Mouse (Mus musculus) right cerebral cortex, postnatal 14 days (tissue): ENCODE data around the gene Fubp3.
"Not testable (repeated sequence)": the region's sequence is repeated elsewhere in the genome, so short reads cannot be mapped to it uniquely, and the experiment has no call there.

Experiments used
- DNase-seq: peaks from one replicate; pipeline ENCODE4 v3.0.0; 2022

Gene Fubp3

DNA sequence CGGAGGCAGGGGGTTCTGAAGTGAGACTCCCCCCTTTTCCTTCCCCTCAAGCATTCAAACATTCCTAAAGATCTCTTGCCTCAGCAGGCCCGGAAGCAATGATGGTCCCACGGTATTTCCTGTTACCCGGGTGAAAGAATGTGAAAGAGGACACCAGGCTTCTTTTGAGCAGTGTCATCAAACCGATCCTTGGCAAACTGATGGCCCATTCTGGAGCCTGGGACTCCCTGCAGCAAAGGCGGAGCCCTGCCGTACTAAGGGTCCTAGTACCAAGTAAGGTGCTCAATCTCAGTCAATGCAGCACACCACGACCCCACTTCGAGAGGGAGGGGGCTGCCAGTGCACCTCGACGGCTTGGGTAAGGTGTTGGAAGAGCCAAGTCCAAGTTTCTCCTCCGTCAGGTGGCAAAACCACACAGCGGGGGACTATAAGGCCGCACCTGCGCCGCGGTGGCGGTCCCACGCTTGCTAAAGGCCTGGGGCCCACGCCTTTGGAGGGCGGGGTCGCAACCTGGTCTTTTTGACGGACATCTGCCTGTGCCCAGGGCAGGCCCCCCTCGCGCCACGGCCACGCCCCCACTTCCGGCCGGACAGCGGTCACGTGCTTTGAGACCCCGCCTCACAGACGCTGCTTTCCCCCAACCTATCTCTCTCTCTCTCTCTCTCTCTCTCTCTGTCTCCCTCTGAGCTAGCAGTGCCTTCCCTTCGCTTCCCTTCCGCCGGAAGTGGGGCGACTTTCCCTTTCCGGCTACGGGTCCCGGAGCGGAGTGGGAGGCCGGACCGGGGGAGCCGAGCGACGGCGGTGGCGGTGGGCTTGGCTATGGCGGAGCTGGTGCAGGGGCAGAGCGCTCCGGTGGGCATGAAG is at the start of gene Fubp3:
Gene Fubp3 (plus strand): TSS at position 601 of the 864 bp plus-strand sequence.
- DNase-seq: peak; percentile 83

DNA sequence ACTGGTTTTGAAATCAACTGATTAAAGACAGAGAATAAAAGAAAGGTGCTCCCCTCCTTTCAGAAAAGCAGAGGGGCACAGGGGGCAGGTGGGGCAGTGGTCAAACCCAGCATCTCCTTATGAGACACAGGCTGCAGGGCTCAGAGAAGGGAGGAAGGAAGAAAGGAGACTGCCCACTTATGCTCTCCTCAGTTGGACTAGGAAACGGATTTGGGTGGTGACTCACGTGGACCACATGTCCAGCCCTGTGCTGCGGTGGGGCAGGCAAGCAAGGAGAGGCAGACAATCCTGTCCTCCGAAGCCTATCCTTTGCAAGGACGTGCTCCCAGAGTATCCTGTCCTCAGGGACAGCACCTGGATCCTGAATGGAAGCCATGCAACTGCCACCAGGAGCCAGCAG is 47.8 kb upstream of the Fubp3 start:
- no peak for DNase-seq

DNA sequence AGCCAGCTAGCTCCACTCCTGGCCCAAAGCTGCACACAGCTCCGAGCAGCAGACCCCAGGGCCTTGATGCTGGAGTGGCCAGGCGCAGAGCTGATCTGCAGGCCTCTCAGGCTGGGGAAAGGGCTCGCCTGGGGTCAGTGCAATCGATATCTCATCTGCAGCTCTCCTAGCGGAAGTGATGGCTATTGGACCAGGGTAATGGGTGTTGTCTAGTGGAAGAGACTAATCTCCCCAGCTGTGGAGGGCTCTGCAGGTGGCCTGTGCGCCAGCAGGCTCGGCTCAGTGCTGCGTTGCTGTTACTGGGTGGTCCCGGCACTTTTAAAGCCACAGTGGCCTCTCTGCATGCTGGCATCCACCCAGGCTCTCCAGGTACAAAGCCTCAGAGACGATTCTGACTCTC is 46.7 kb upstream of the Fubp3 start:
- no peak for DNase-seq

DNA sequence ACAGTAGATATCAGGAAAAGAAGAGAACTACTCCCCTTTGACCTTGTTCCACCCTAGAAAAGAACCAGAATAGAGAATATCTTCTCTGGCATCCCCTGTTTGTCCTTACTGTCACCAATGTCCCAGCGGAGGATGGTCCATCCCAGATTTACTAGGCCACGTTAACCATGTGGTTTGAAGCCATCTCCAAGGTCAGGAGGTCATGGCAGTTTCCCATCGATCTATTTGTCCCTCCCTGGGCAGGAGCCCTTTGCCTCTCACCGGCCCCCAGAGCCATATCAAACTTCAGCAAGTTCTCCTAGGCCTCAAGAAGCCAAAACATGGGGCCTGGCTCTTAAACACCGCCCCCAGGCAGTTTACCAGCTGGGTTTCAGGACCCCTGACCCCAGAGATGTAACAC is 42.2 kb upstream of the Fubp3 start:
- no peak for DNase-seq

DNA sequence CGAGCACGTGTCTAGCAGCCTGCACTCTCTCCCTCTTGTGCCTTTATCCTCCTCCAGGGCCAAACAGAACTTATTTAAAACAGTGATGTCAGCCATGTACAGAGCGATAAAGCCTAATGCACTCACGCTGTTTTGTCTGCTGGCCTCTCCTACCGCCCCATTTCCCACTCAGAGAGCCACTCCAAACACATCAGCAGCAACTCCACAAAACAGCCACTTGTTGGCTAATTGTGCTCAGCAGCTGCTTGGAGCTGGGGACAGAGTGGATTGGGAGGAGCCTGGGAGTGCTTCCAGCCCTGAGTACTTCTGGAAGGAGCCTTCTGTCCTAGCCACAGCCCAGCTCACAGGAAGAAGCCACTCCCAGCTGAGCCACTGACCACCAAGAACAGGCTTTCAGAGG is 35.4 kb upstream of the Fubp3 start:
- DNase-seq: no peak

DNA sequence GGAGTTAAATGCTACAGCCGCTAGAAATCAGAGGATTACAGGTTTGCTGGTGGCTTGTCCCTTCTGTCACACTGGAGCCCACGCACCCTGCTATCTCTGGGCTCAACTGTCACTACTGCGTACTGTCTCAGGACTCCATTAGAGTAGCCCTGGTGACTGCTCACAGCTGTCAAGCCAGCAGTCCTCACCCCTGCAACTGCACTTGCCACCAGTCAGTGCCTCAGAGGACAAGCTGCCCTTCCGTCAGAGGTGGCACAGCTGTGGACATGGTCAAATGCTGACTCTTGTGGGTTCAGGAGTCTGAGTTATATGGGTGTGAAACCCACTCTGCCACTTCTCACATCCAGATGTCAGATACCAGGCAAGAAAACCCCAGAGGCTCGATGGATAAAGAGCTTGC is 33.7 kb upstream of the Fubp3 start:
- DNase-seq: no peak

DNA sequence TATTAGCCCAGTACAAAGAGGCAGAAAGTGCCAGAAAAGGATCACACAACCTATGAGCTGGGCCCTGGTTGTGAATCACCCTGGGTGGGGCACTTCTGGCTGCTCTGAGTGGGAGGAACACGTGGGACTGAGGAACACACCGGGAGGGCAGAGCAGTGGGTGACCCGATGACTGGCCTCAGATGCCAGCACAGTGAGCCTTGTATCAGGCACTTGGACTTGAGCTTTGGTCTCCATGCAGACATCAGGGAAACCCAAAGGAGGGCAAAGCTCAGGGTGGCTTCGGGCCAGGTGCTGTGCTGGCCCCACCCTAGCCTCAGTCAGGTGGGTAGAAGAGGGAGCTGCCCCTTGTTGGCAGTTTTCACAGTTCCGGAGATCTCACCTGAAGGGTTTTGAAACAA is 30.9 kb upstream of the Fubp3 start:
- no peak for DNase-seq

DNA sequence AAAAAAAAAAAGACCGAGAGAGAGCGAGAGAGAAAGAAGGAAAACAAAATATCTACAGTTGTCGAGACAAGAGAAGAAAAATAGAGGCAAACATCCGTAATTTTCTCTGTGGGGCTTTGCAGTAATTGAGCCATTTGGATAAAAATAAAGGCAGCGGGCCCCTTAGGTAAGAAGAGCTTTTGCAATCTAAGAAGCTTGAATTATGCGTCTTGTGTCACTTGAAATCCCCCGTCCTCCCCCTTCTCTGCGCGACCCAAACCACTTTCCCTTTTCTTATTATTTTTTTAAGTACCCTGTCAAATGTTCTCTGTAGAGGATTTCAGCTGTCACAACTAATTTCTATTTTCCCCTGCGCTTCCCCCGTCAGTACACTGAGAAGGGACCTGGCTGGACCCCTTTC is 24.7 kb upstream of the Fubp3 start:
- no peak for DNase-seq

DNA sequence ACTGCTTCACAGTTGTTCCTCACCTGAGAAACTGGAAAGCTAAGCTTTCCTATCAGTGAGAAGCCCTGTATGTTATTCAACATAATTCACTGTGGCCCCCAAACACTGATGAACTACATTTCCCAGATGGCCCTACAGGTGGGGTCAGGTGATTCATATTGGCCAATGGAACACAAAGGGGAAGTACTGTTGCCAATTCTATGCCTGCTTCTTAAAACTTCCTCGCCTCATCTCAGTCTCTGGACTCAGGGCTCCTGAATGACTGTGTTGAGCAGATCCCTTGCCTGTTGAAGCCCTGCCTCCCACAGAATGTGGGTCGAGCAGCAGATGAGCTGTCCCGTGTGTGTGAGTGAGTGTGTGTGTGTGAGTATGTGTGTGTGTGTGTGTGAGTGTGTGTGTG is 21.9 kb upstream of the Fubp3 start:
- no peak for DNase-seq

DNA sequence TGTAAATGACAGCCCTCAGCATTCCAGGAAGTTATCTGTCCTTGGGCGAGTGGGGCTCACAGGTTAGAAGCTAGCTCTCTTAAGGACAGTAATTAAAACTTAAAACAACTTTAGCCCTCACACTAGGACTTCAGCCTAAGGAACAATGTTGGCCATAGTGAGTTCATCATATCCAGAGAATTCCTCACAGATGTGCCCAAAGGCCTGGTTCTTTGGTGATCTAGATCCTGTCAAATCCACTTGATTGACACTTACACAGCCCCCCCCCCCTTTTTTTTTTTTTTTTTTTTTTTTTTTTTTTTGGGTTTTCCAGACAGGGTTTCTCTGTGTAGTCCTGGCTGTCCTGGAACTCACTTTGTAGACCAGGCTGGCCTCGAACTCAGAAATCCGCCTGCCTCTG is 21.1 kb upstream of the Fubp3 start:
- DNase-seq: not testable (repeated sequence)

DNA sequence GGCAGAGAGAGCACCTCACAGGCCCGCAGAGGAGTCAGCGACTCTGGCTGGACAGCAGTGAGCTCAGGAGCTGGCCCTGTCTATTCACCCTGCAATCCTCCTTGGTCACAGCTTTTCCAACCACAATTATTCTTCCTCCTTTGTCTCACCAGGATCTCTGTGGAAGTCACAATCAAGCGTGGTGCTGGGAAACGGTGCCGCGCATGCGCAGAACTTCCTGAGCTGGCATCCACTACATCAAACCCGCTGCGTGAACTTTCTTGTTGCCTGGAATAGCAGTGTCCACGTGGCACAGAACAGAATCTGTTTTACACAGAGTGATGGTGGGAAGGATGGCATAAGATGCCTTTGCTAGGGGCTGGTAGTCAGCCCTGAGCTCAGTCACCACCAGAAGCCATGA is 20.5 kb upstream of the Fubp3 start:
- peak; percentile 38 for DNase-seq

DNA sequence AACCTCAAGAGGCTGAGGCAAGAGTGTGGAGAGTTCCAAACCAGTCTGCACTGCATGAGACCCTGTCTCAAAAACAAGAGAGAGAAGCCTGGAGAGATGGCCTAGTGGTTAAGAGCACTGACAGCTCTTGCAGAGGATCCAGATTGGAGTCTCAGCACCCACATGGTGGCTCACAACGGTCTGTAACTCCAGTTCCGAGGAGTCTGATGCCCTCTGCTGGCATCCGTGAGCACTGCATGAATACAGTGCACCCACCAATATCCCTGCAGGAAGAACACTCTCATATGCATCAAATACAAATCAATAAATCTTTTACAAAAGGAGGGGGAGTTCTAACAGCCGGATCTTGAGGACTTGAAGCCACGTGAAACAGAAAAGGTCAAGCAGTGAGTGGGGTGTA is 17.8 kb upstream of the Fubp3 start:
- no peak for DNase-seq

DNA sequence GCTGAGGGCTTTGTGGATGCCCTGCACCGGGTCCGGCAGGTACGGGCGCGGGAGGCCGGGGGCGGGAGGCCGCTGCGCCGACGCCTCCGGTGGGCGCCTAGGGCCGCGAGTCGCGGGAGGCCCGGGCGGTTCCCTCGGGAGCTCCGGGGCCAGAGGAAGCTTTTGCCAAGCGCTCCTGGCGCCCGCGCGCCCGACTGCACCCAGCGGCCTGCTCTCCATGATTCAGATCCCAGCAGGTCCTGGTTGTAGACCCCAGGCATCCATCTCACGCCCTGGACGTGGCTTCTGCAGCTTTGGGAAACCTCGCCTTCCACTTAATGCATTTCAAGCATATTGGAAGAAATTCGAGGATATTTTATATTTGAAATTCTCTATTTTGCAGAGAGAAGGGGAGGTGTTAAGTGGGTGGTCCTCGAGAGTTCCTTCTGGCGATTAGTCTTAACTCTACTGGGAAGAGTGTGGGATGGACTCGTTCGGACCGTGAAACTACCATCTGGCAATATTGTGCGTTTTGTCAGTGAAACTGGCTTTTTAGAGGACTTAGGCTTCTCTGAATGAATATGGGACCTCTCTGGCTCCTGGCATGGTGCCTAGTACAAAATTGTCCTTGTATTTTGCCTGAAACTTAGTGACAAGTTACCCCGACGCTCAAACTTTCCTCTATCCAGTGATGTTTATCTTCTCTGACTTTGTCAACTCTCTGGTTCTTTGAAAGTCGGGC is 624 bp downstream of the Fubp3 start:
- no peak for DNase-seq

DNA sequence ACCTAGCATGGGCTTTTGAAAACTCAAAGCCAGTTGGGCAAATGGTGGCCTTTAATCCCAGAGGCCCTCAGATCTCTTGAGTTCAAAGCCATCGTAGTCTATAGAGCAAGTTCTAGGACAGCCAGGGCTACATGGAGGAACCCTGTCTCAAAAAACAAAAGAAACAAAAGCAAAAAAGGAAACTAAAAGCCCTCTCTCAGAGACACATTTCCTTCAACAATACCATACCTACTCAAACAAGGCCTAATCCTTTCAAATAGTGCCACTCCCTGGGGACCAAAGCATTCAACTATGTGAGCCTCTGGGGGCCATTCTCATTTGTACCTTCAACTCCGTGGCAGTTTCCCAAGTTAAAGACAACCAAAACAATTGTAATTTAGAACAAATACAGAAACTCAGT is 9.2 kb downstream of the Fubp3 start:
- no peak for DNase-seq

DNA sequence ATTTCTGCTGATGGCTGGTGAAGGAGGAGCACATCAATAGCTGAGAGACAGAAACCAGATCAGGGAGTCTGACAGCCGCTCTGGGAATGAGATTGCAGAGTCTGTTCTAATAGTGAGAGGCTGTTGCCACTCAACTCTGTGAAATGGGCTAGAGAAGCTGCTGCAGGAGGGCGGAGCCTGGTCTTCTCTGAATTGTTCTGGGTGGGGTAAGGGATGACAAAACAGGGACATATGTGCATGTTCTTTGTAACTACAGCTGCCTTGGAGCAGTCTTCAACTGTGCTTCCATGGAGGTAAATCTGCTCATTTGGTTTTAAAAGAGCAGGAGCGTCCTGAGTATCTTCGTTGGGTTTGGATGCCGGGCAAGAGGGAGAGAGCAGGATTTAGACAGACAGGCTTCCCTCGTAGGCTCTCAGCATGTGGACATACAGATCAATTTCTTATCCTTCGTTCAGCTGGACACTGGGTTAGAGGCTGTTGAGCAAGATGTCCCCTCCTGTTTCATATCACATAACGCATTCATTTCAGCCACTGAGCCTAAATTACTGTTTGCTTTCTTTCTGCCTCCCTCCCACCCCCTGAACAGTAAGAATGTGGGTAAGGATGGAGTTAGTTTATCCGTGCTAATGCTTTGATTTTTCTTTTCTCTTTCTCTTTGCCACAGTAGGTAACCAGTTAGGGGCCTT is 19.5 kb downstream of the Fubp3 start:
- no peak for DNase-seq

DNA sequence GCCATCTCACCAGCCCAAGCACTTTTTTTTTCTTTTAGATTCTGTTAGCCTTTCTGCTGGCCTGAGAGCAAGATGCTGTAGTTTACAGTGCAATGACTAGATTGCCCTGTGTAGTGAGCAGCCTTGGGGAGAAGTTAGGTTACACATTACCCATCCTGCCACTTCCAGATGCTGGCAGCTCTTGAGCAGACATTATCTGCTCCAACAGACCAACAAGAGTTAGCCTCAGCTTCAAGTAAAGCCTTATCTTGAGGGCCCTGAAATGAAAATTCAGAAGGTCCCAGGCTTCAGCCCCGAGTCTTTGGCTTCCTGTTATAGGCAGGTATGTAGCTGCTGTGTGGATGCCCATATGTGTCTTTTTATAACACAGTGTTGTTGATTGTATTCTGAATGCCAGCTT is 35.1 kb downstream of the Fubp3 start:
- DNase-seq: no peak

DNA sequence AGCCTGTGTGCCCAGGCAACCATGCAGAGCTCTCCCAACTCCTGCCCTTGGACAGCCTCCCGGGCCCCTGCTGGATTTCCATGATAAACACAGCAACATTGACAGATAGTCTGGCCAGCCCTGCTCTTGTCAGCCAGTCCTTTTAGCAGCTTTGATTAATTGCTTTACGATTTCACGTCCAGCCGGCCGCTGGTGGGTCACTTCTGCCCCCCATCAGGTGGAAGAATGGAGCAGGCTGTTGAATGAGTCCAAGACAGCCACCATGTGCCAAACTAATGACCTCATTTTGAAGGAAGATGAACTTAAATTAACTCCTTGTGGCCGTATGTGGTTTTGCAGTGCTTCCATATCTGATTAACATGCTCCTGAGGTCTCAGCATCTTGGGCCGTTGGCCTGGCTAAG is 37.4 kb downstream of the Fubp3 start:
- DNase-seq: no peak

DNA sequence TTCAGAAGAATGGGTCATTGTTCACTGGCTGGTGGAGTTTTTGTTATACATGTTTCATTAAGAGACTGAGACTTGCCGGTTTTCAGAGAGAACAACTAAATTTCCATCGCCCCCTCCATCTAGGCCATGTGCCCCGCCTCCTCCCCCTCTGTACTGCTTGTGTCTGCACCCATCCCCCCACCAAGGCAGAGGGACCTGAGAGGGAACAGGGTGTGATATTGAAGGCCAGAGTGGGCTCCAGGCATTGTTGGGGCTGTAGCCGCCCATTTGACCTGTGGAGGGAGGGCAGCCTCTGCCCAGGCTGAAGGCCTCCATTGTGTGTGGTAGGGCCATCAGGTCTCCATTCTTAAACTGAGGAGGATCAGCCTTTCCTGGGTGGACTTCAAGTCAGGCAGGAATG is 38.5 kb downstream of the Fubp3 start:
- no peak for DNase-seq

DNA sequence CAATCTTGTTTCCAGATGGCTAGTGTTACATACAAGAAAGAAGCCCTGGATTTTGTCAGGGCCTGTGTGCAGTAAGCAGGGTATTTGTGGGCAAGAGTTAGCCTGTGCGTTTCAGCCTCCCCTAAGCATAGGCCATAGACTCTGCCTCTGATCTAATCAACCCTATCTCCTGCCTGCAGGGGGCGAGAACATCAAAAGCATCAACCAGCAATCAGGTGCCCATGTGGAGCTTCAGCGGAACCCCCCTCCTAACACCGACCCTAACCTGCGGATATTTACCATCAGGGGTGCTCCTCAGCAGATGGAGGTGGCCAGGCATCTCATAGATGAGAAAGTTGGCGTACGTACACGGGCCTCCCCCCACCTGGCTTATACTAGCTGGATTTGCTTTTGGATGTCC is 38.9 kb downstream of the Fubp3 start:
- no peak for DNase-seq

DNA sequence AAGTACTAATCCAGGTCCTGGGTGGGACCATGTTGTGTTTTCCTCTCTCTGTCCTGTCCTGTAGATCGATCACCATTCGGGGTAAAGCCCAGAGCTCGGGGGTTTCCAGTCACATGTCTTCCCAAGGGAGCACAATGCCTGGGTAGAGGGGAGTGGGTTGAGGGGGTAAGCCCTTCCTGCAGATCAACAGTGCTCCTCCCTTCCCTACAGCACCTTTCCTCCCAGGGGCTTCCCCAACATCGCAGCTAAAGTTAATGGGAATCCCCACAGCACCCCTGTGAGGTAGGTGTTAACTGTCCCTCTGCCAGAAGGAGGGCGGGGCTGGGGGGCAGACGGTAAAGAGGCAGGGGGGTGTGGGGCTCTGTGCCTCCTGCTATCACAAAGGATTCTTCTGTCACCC is 40.2 kb downstream of the Fubp3 start:
- DNase-seq: no peak

DNA sequence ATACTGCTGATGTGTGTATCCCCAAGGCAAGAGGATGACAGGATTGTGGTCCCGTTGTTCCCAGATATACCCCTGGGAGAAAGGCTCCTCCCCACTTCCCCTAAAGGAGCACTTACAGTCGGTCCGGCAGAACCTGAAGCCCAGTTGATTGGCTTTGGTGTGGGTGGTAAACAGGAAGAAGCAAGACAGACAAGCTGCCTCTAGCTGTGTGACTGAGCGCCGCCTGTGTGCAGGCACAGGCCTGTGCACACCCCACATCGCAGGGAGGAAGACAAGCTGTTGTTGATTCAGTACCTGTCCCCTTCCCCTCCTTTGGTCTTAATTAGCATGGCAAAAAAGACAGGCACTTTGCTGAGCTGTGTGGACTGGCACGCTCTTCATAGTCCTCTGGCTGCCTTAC is 41.3 kb downstream of the Fubp3 start:
- DNase-seq: no peak

DNA sequence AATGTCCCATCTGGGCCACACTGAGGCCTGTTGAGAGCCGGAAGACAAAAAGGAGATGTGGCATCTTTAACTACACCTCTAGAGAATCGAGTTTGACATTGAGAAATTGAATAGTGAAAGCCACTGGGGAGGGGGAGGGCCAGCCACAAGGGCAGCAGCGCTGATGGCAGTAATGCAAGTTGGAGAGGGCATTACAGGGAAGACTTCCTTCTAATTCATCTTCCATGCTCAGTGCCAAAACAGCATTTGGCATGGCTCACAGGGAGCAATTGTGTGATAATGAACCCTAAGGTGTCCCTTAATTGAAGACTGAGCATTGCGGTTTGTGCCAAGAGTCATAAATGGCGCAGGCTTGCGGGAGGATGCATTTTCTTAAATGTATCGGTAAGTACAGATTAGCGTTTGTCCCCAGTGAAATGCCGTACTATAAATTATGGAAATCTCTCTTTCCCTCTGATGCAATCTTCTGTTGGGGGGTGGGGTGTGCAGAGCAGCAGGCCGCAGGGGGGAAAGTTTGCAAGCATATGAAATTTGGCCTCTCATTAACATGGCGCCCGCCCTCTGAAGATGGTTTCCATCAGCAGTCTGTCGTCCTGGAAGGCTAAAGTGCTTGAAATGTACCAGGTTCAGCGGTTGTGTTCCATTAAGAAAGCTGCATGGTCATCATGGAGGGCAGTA is 46.2 kb downstream of the Fubp3 start:
- no peak for DNase-seq

DNA sequence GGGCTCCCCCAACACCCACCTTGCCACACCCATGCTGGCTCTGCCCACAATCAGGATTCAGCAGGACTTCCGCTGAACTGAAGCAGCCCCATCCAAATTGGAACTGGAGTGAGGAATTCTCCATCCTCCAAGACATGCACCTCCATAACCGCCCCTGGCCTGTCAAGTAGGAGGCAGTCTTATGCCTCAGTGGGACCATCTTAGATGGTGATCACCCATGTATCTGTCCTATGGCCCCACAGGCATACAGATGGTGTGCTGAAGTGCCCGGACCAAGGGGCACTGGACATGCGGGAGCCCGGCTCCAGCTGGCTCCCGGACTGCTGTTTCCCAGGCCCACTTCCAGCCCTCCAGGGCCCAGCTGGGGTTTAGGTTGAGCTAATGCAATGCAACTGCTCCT is 46.8 kb downstream of the Fubp3 start:
- no peak for DNase-seq
